Mouse (Mus musculus) liver, adult 2 months (tissue): Measurements from ENCODE around the gene Gpc3.

Experiments used
- CTCF ChIP-seq: fragments of 200-500 bp; IDR thresholded peaks from 2 replicates; pipeline ENCODE4 v1.5.1; 2011; ENCODE audit warnings: low read depth, low read length, control low read depth
- POLR2A ChIP-seq: fragments of 200-500 bp; IDR thresholded peaks from 2 replicates; pipeline ENCODE4 v1.6.1; 2011; ENCODE audit warnings: low read length, control low read depth; ENCODE audit not compliant: insufficient read depth; ENCODE audit errors: extremely low read depth

DNA sequence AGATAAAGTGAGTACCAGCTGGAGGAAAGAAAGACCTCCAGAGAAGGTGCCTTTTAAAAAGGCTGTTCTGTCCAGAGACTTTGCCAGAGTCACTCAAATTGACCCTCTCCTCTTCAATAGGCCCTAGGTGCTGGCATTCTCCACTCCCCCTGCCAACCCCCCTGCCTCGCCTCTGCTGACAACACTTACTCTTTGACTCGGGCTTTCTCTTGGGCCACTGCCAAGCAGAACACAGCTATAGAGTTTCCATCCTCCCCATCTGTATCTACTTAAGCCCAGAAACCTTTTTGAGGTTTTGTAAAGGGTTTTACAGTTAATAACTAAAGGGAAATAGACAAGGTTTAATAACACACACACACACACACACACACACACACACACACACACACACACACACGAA, 99.2 kb downstream of the Gpc3 start:
- no peak for TF ChIP-seq CTCF
- no peak for TF ChIP-seq POLR2A
